Comparison of ENCODE assay signal across 31 mouse cellular contexts in the genomic region with DNA sequence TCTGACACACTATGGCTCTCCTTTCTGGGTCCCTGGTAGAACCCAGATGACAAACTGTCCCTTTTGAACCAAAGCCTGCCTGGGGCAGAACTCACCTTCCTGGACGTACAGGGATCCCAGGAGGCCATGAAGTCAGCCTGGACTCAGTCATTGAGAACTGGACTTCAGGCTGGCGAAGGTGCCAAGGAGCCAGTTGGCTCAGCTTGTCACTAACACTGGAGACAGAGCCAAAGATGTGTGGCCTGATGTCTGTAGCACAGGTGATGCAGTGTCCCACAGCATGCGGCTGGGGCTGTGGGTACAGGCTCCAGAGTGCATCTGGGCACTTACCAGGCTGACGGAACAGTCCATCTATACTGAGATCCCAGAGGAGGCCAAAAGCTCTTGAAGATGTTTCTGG. TPM values are rescaled to one million over a fixed set of nuclear protein-coding genes. Genes with fewer than 3 reads are reported as not detected.
DNase-seq lines count a peak whose midpoint lies in the region; ATAC-seq and TF ChIP-seq lines count a peak whose summit lies in the region.
"Had no signal": no experiment of that assay in that cellular context is flagged by ENCODE, and none has a peak within 500 bp of the region (broad histone marks: within the 10 kb centered on the region; RNA-seq: fewer than 3 reads in every experiment).

No protein-coding gene starts in this region.

- peak; percentile 15 for DNase-seq in gastrocnemius, adult 18-20 months (ENCODE audit: low spot score)
- no peak for DNase-seq in gastrocnemius, postnatal 25 days
- DNase-seq in hindbrain, embryonic 10.5 days (ENCODE audit: low spot score): no peak
- DNase-seq in hindbrain, embryonic 14.5 days (ENCODE audit: low spot score): no peak
- peak; percentile 42 for DNase-seq in cerebellum, adult 9-11 months
- DNase-seq in forebrain, embryonic 14.5 days (ENCODE audit: low spot score): no peak
- no peak for DNase-seq in adipocyte (ENCODE audit: low spot score)
- DNase-seq: adrenal gland, postnatal 25 days; gastrocnemius, postnatal 36 days; heart, postnatal 10 days; kidney, adult 2 months; kidney, postnatal 36 days; layer of hippocampus, postnatal 36 days; liver; lung, adult 2 months; lung, postnatal 10 days; right cerebral cortex, adult 18-20 months; thymus, adult 2 months; thymus, postnatal 4 days had no signal

- ATAC-seq in hindbrain, embryonic 14.5 days (ENCODE audit: low FRiP score): no peak
- no peak for ATAC-seq in forebrain, embryonic 14.5 days
- ATAC-seq: CD4-positive, CD25-positive, alpha-beta regulatory T cell, adult 4 months; hindbrain, postnatal 0 days; intestine, embryonic 15.5 days; midbrain, embryonic 16.5 days had no signal

- WGBS in hindbrain, embryonic 10.5 days: 88% methylated on average over 4 of the region's 4 CpGs
- WGBS in hindbrain, embryonic 14.5 days: 86% methylated on average over 4 of the region's 4 CpGs
- 90% methylated on average over 4 of the region's 4 CpGs for WGBS in forebrain, embryonic 14.5 days

- H3K4me3 ChIP-seq in hindbrain, embryonic 10.5 days: no peak overlapping the region
- no peak overlapping the region for H3K4me3 ChIP-seq in hindbrain, embryonic 14.5 days (replicated peaks; ENCODE audit: low read length)
- no peak overlapping the region for H3K4me3 ChIP-seq in myocyte
- no peak overlapping the region for H3K4me3 ChIP-seq in forebrain, embryonic 14.5 days (ENCODE audit: low read depth, low read length)
- H3K4me3 ChIP-seq: embryonic facial prominence, embryonic 15.5 days; forebrain, embryonic 12.5 days; heart, embryonic 12.5 days; intestine, embryonic 15.5 days; layer of hippocampus, adult 2 months; neural tube, embryonic 12.5 days had no signal

- H3K4me1 ChIP-seq in hindbrain, embryonic 10.5 days (replicated peaks): peaks cover 54% of the 10 kb centered on the region
- 0 out of 2 replicates have a peak, but pooled peaks cover 5% of the 10 kb centered on the region for H3K4me1 ChIP-seq in hindbrain, embryonic 14.5 days (replicated peaks; ENCODE audit: control insufficient read depth, insufficient read depth, low read length)
- H3K4me1 ChIP-seq in forebrain, embryonic 14.5 days (ENCODE audit: control insufficient read depth, insufficient read depth, low read length): peaks cover 5% of the 10 kb centered on the region

- no peak for TF ChIP-seq POLR2A in myocyte (IDR thresholded peaks at IDR 0.05; ENCODE audit: insufficient read length, low read depth)

- H3K9ac ChIP-seq in hindbrain, embryonic 14.5 days: no peak overlapping the region
- H3K9ac ChIP-seq in forebrain, embryonic 14.5 days (ENCODE audit: low read length): no peak overlapping the region
- H3K9ac ChIP-seq: embryonic facial prominence, embryonic 15.5 days; forebrain, embryonic 12.5 days; heart, embryonic 12.5 days; intestine, embryonic 15.5 days; liver, embryonic 14.5 days; neural tube, embryonic 12.5 days had no signal

- no peak overlapping the region for H3ac ChIP-seq in myocyte (ENCODE audit: control insufficient read depth, insufficient read length)

- H3K4me2 ChIP-seq in hindbrain, embryonic 14.5 days (replicated peaks): no peak overlapping the region
- no peak overlapping the region for H3K4me2 ChIP-seq in myocyte (ENCODE audit: low read depth)
- no peak overlapping the region for H3K4me2 ChIP-seq in forebrain, embryonic 14.5 days (ENCODE audit: low read length)
- H3K4me2 ChIP-seq: embryonic facial prominence, embryonic 15.5 days; forebrain, embryonic 12.5 days; heart, embryonic 12.5 days; intestine, embryonic 15.5 days; neural tube, embryonic 12.5 days had no signal

- H3K36me3 ChIP-seq in hindbrain, embryonic 10.5 days: no peaks in the 10 kb centered on the region
- no peaks in the 10 kb centered on the region for H3K36me3 ChIP-seq in hindbrain, embryonic 14.5 days (replicated peaks; ENCODE audit: control insufficient read depth, insufficient read depth)
- H3K36me3 ChIP-seq in myocyte (ENCODE audit: control insufficient read depth, insufficient read depth): no peaks in the 10 kb centered on the region
- H3K36me3 ChIP-seq in forebrain, embryonic 14.5 days (ENCODE audit: control insufficient read depth, insufficient read depth, low read length): no peaks in the 10 kb centered on the region
- H3K36me3 ChIP-seq: embryonic facial prominence, embryonic 15.5 days; forebrain, embryonic 12.5 days; heart, embryonic 12.5 days; intestine, embryonic 15.5 days; neural tube, embryonic 12.5 days had no signal

- peak overlapping the region; percentile 67; the same call in 1 of the 2 replicates for H3K27ac ChIP-seq in hindbrain, embryonic 10.5 days
- no peak overlapping the region for H3K27ac ChIP-seq in hindbrain, embryonic 14.5 days
- no peak overlapping the region for H3K27ac ChIP-seq in forebrain, embryonic 14.5 days (ENCODE audit: low read depth, low read length)
- H3K27ac ChIP-seq: embryonic facial prominence, embryonic 15.5 days; forebrain, embryonic 12.5 days; hindbrain, postnatal 0 days; intestine, embryonic 15.5 days; layer of hippocampus, adult 2 months; liver, embryonic 14.5 days; macrophage; neural tube, embryonic 12.5 days had no signal

- no peaks in the 10 kb centered on the region for H3K9me3 ChIP-seq in hindbrain, embryonic 10.5 days
- H3K9me3 ChIP-seq in hindbrain, embryonic 14.5 days (ENCODE audit: control insufficient read depth, low read length): no peaks in the 10 kb centered on the region
- H3K9me3 ChIP-seq in forebrain, embryonic 14.5 days (replicated peaks; ENCODE audit: control insufficient read depth, low read length): no peaks in the 10 kb centered on the region
- H3K9me3 ChIP-seq: embryonic facial prominence, embryonic 15.5 days; forebrain, embryonic 12.5 days; heart, embryonic 12.5 days; intestine, embryonic 15.5 days; neural tube, embryonic 12.5 days had no signal

- no peaks in the 10 kb centered on the region for H3K27me3 ChIP-seq in hindbrain, embryonic 10.5 days (ENCODE audit: insufficient read depth, poor library complexity, severe bottlenecking)
- H3K27me3 ChIP-seq in hindbrain, embryonic 14.5 days (ENCODE audit: control insufficient read depth, insufficient read depth, low read length): no peaks in the 10 kb centered on the region
- H3K27me3 ChIP-seq in myocyte (ENCODE audit: control insufficient read depth, insufficient read depth, insufficient read length): no peaks in the 10 kb centered on the region
- no peaks in the 10 kb centered on the region for H3K27me3 ChIP-seq in forebrain, embryonic 14.5 days (replicated peaks; ENCODE audit: control insufficient read depth, insufficient read depth, low read length)
- H3K27me3 ChIP-seq: embryonic facial prominence, embryonic 15.5 days; forebrain, embryonic 12.5 days; heart, embryonic 12.5 days; intestine, embryonic 15.5 days; neural tube, embryonic 12.5 days had no signal

- no peaks in the 10 kb centered on the region for H3K79me2 ChIP-seq in myocyte (ENCODE audit: control insufficient read depth, insufficient read depth)

TF ChIP-seq in myocyte, 11 proteins besides CTCF, POLR2A, EP300 and RAD21:
- TF ChIP-seq TCF12 (IDR thresholded peaks at IDR 0.05; ENCODE audit: insufficient read depth, poor library complexity, severe bottlenecking) (no peak), MYOD1 (IDR thresholded peaks at IDR 0.05; ENCODE audit: control insufficient read depth in 1 of 3, insufficient read length in 2 of 3, low read depth in 2 of 3) (peak; percentile 19 to 51 (median 47))

RNA-seq across cellular contexts. Expression of a gene that starts 50.9 kb away (rescaled TPM):
- under 1 TPM; 0.43 to 0.59 TPM for total RNA-seq in gastrocnemius, adult 18-20 months (2021)
- total RNA-seq in gastrocnemius, postnatal 25 days (2021): 1 to 10 TPM in 1 of 2 experiments, under 1 TPM in 1; 0.61 to 1.2 TPM
- 0.42 and 0.46 TPM in 2 replicates for polyA plus RNA-seq in hindbrain, embryonic 10.5 days (2016; fragmentation: Nextera tagmentation; extraction: Ambion mirVana)
- polyA plus RNA-seq in hindbrain, embryonic 14.5 days (2014; fragmentation: Nextera tagmentation; extraction: Ambion mirVana): not detected in 2 replicates
- polyA plus RNA-seq in myocyte (2012; fragmentation: generic; extraction: Trizol): 1.5 TPM
- polyA plus RNA-seq in forebrain, embryonic 14.5 days (2014; fragmentation: Nextera tagmentation; extraction: Ambion mirVana): 0.26 TPM in 1 of 2 replicates, not detected in the other
- total RNA-seq: hindbrain, postnatal 0 days; layer of hippocampus, adult 2 months; layer of hippocampus, postnatal 36 days had no signal
- polyA plus RNA-seq: CD4-positive, CD25-positive, alpha-beta regulatory T cell, adult 4 months; macrophage had no signal

RNA-seq across cellular contexts. Expression of a gene that starts 59.2 kb away (rescaled TPM):
- 1,000 to 10,000 TPM; 1,366 to 1,435 TPM for total RNA-seq in gastrocnemius, adult 18-20 months (2021)
- 1,000 to 10,000 TPM; 1,291 to 1,333 TPM for total RNA-seq in gastrocnemius, postnatal 25 days (2021)
- polyA plus RNA-seq in hindbrain, embryonic 10.5 days (2016; fragmentation: Nextera tagmentation; extraction: Ambion mirVana): 566 and 596 TPM in 2 replicates
- polyA plus RNA-seq in hindbrain, embryonic 14.5 days (2014; fragmentation: Nextera tagmentation; extraction: Ambion mirVana): 772 and 811 TPM in 2 replicates
- 1,086 TPM for polyA plus RNA-seq in myocyte (2012; fragmentation: generic; extraction: Trizol)
- 606 and 697 TPM in 2 replicates for polyA plus RNA-seq in forebrain, embryonic 14.5 days (2014; fragmentation: Nextera tagmentation; extraction: Ambion mirVana)

Comparison
In these comparisons a context has a peak if more than half of its experiments do, and no peak if none do; other contexts are left out.
1. DNase-seq: peak in gastrocnemius, adult 18-20 months (single experiment) and cerebellum, adult 9-11 months (single experiment); none in gastrocnemius, postnatal 25 days (single experiment), hindbrain, embryonic 10.5 days (single experiment), hindbrain, embryonic 14.5 days (single experiment), forebrain, embryonic 14.5 days (single experiment) and adipocyte (single experiment).